Comparison of ENCODE assay signal across 9 mouse cellular contexts in genomic region chr2:150688541-150689186, GRCm38 (mm10). TPM values are rescaled to one million over a fixed set of nuclear protein-coding genes. Genes with fewer than 3 reads are reported as not detected.
DNase-seq lines count a peak whose midpoint lies in the region; ATAC-seq lines count a peak whose summit lies in the region.
"Had no signal": no experiment of that assay in that cellular context is flagged by ENCODE, and none has a peak within 500 bp of the region (broad histone marks: within the 10 kb centered on the region; RNA-seq: fewer than 3 reads in every experiment).

No protein-coding gene starts in this region.

- DNase-seq in gastrocnemius, postnatal 14 days, result peak; percentile 34
- DNase-seq in gastrocnemius, adult 8-10 months (ENCODE audit: low spot score in 2 of 2), result no peak
- DNase-seq in ZHBTc4 (ENCODE audit: low read depth, low spot score), result peak; percentile 67
- DNase-seq in heart, postnatal 14 days, result peak; percentile 61 to 67
- DNase-seq in kidney, postnatal 25 days, result peak; percentile 54 to 74

- H3K4me1 ChIP-seq in embryonic facial prominence, embryonic 13.5 days, result peaks cover 12% of the 10 kb centered on the region; the same call in 1 of the 2 replicates
- peaks cover 17% of the 10 kb centered on the region for H3K4me1 ChIP-seq in midbrain, embryonic 15.5 days

- H3K9ac ChIP-seq in embryonic facial prominence, embryonic 13.5 days, result peak overlapping the region; percentile 58; the same call in 1 of the 2 replicates
- 0 out of 2 replicates have a peak overlapping the region, but pooled peaks have one; percentile 7 for H3K9ac ChIP-seq in midbrain, embryonic 15.5 days

- intact Hi-C loops in gastrocnemius, postnatal 14 days (cut with DNase I; ENCODE audit: low total_unique reads), result no loop called here
- intact Hi-C loops in heart, postnatal 14 days (cut with DNase I), result no loop called here

- no peak; the same call in 1 of the 2 replicates for ATAC-seq in embryonic facial prominence, embryonic 13.5 days (ENCODE audit: insufficient number of reproducible peaks, insufficient read depth, low FRiP score, low TSS enrichment, low read depth)
- ATAC-seq in midbrain, embryonic 15.5 days (replicated peaks), result peak; percentile 81
- ATAC-seq in activated CD4-positive, CD25-positive, alpha-beta regulatory T cell, adult 4 months, result no peak

- H3K4me2 ChIP-seq in embryonic facial prominence, embryonic 13.5 days, result peak overlapping the region; percentile 73
- peak overlapping the region; percentile 77 for H3K4me2 ChIP-seq in midbrain, embryonic 15.5 days

- H3K27me3 ChIP-seq in embryonic facial prominence, embryonic 13.5 days, result peaks cover 83% of the 10 kb centered on the region
- peaks cover 57% of the 10 kb centered on the region for H3K27me3 ChIP-seq in midbrain, embryonic 15.5 days (replicated peaks)

- under 1% methylated on average over 43 of the region's 44 CpGs for WGBS in embryonic facial prominence, embryonic 13.5 days
- under 1% methylated on average over 43 of the region's 44 CpGs for WGBS in midbrain, embryonic 15.5 days

- no peak overlapping the region for H3K27ac ChIP-seq in embryonic facial prominence, embryonic 13.5 days
- no peak overlapping the region for H3K27ac ChIP-seq in midbrain, embryonic 15.5 days

- H3K4me3 ChIP-seq in embryonic facial prominence, embryonic 13.5 days, result peak overlapping the region; percentile 44
- peak overlapping the region; percentile 45 for H3K4me3 ChIP-seq in midbrain, embryonic 15.5 days
- H3K4me3 ChIP-seq: myocyte had no signal

- no peaks in the 10 kb centered on the region for H3K9me3 ChIP-seq in embryonic facial prominence, embryonic 13.5 days
- no peaks in the 10 kb centered on the region for H3K9me3 ChIP-seq in midbrain, embryonic 15.5 days

- no peaks in the 10 kb centered on the region for H3K36me3 ChIP-seq in embryonic facial prominence, embryonic 13.5 days
- no peaks in the 10 kb centered on the region for H3K36me3 ChIP-seq in midbrain, embryonic 15.5 days (replicated peaks)

RNA-seq across cellular contexts. Expression of gene Vsx1, which starts 0.5 kb away (rescaled TPM):
- not detected for total RNA-seq in gastrocnemius, postnatal 14 days (2021)
- total RNA-seq in gastrocnemius, adult 8-10 months (2022), result not detected
- not detected in 2 replicates for polyA plus RNA-seq in embryonic facial prominence, embryonic 13.5 days (2015; fragmentation: Nextera tagmentation; extraction: Ambion mirVana)
- total RNA-seq in heart, postnatal 14 days (2021), result not detected
- 0.04 and 0.06 TPM in 2 replicates for polyA plus RNA-seq in midbrain, embryonic 15.5 days (2015; fragmentation: Nextera tagmentation; extraction: Ambion mirVana)
- not detected for polyA plus RNA-seq in activated CD4-positive, CD25-positive, alpha-beta regulatory T cell, adult 4 months (2017; shearing (Covaris generic))
- polyA plus RNA-seq: myocyte had no signal

RNA-seq across cellular contexts. Expression of gene Acss1, which starts 20.4 kb away (rescaled TPM):
- 10 to 100 TPM; 12.2 to 25.3 TPM for total RNA-seq in gastrocnemius, postnatal 14 days (2021)
- 10 to 100 TPM; 16.1 to 25.1 (median 18.9) TPM for total RNA-seq in gastrocnemius, adult 8-10 months (2022)
- polyA plus RNA-seq in embryonic facial prominence, embryonic 13.5 days (2015; fragmentation: Nextera tagmentation; extraction: Ambion mirVana), result 5.3 and 5.8 TPM in 2 replicates
- total RNA-seq in heart, postnatal 14 days (2021), result 100 to 1,000 TPM; 121 to 136 TPM
- 16.7 and 20.9 TPM in 2 replicates for polyA plus RNA-seq in midbrain, embryonic 15.5 days (2015; fragmentation: Nextera tagmentation; extraction: Ambion mirVana)
- polyA plus RNA-seq in activated CD4-positive, CD25-positive, alpha-beta regulatory T cell, adult 4 months (2017; shearing (Covaris generic)), result 10 to 100 TPM; 13.5 to 13.6 TPM
- polyA plus RNA-seq: myocyte had no signal

Comparison
In these comparisons a context has a peak if more than half of its experiments do, and no peak if none do; other contexts are left out.
1. DNase-seq: peak in gastrocnemius, postnatal 14 days (single experiment), ZHBTc4 (single experiment), heart, postnatal 14 days (2 of 2) and kidney, postnatal 25 days (2 of 2); none in gastrocnemius, adult 8-10 months (0 of 2).
2. RNA of gene Acss1, which starts 20.4 kb away (total RNA-seq): 121 to 136 TPM in heart, postnatal 14 days; 12.2 to 25.3 TPM in gastrocnemius, postnatal 14 days and 16.1 to 25.1 TPM in gastrocnemius, adult 8-10 months; every median in the first group is over 4 times any median in the second.